Mouse (Mus musculus) duodenum, adult 2 months (tissue): ENCODE data around the gene E4f1. TPM values are rescaled to one million over a fixed set of nuclear protein-coding genes. Genes with fewer than 3 reads are reported as not detected.

ENCODE experiments used
- polyA plus RNA-seq: library from polyadenylated mRNA; depleted of rRNA; stranded (reverse); fragments of >200 nt; gene quantifications from 2 replicates; pipeline ENCODE4 v1.2.3, GENCODE M21; 2012; ENCODE audit warnings: low replicate concordance; rRNA removed

The E4f1 gene
- 48.3 and 49.1 TPM in 2 replicates for polyA plus RNA-seq

DNA sequence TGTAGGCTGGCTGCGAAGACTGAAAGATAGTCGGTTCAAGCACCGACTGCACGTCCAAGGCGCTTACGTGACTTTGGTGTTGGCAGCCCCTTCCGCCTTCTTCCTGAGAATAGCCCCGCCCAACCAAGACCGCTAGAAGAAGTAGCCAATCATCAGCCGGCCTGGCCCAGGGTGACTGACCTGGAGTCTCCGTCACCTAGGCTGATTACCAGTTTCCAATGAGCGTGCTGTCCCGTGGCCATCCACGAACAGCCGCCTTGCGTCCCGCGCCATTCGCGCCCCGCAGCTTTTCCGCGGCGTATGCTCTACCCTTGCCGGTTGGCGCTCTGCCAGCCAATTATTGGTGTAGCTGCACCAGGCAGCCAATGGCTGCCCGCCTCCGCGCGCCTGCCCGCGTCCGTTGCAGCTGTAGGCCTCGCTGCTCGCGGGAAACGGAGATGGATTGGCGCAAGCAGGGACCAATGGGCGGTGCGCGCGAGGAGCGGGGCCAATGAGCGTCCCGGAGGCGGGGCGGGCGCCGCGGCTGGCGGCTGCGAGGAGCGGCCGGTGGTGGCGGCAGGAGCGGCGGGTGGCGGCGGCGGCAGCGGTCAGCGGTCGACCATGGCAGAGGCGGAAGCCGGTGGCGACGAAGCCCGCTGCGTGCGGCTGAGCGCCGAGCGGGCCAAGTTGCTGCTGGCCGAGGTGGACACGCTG is at the start of gene E4f1, which contains the start of gene Pgp:
Gene E4f1, minus strand, starts transcription at position 404 of the 693 bp plus-strand sequence.
Gene Pgp, plus strand, starts transcription at position 483 of the 693 bp plus-strand sequence.

GRCm38 (mm10) chr17:24488186-24488661 is 18.1 kb upstream of the E4f1 start, which contains the start of gene Caskin1:
Caskin1 (plus strand) TSS chr17:24488601.

GRCm38 (mm10) chr17:24478663-24479380 is 8.7 kb upstream of the E4f1 start, which contains the start of gene Mlst8:
Mlst8 (minus strand) TSS chr17:24479078.

DNA sequence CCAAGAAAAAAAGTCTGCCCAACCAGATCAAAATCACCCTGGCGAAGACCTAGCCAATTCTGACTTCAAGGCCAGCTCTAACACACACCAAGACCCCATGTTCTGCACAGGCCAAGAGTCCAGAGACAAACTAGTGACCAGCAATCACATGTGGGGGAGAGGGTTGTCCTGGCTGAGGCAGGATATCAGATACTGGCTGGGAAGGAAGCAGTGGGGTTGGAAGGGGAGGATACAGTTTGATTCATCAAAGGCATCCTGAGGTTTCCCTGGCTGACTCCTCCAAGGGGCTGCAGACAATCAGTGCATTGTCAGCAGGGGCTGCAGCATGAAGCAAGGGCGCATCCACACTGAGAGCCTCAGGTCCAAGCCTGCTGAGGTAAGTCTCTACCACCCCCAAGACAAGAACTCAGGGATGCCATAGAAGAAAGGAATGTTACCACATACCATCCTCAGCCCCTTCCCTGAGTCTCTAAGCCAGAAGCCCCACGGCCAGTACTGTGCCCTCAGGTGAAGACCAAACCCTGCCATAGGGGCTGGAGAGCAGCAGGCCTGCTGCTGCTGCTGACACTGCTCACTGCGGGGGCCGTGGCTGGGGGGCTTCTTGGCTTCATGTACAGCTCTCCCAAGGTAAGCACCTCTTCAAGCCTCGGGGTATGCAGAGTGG is 3.6 kb upstream of the E4f1 start, which contains the start of gene Bricd5:
Gene Bricd5, plus strand, starts transcription at position 273 of the 664 bp plus-strand sequence.

DNA sequence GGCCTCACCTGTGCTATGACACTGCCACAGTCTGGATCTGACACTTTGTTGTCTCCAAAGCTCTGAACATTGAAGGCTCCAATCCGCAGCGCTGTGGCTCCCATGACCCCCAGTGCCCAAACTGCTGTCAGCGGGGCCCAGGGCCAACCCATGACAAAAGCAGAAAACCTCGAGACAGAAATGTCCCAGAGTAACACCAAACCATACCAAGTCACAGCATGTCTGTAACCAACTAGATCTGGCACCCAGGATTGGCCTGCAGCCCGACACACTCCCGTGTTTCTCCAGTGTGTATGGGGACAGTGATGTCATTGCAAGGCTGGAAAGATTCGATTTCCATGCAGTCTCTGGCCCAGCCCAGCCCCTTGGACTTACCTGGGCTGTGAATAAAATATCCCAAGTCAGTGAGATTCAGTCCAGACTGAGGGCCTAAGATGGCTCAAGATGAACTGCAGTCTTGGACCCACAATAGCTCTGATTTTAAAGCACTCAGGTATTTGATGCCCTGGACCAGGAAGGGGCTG is 27.4 kb downstream of the E4f1 start, which contains the start of gene Dnase1l2:
Gene Dnase1l2, minus strand, starts transcription at position 474 of the 524 bp plus-strand sequence.

GRCm38 (mm10) chr17:24426471-24427169 is 43.5 kb downstream of the E4f1 start, which contains the start of gene Eci1:
Eci1 (plus strand) TSS chr17:24426641.

GRCm38 (mm10) chr17:24414230-24414976 is 55.7 kb downstream of the E4f1 start, which contains the start of gene Rnps1:
Rnps1 (plus strand) TSS chr17:24414565.

Other genes with a start within 250 kb of the E4f1 start
- 4.1 and 5.2 TPM in 2 replicates for gene Tedc2, start 249.5 kb downstream of the E4f1 start, polyA plus RNA-seq
- 6.4 and 6.6 TPM in 2 replicates for gene Ccnf, start 218.8 kb downstream of the E4f1 start, polyA plus RNA-seq
- not detected in 2 replicates for gene Abca17, start 119.2 kb downstream of the E4f1 start, polyA plus RNA-seq
- 18.3 and 19.2 TPM in 2 replicates for gene Abca3, start 118.4 kb downstream of the E4f1 start, polyA plus RNA-seq
- 95.7 and 101 TPM in 2 replicates for gene Rnps1, start 55.7 kb downstream of the E4f1 start, polyA plus RNA-seq
- 72.7 and 116 TPM in 2 replicates for gene Eci1, start 43.7 kb downstream of the E4f1 start, polyA plus RNA-seq
- 2.5 and 3.1 TPM in 2 replicates for gene Dnase1l2, start 27.2 kb downstream of the E4f1 start, polyA plus RNA-seq
- 101 and 247 TPM in 2 replicates for gene Pgp, start 79 bp upstream of the E4f1 start, polyA plus RNA-seq
- 3.2 and 4.5 TPM in 2 replicates for gene Bricd5, start 3.6 kb upstream of the E4f1 start, polyA plus RNA-seq
- gene Mlst8, start 8.8 kb upstream of the E4f1 start, polyA plus RNA-seq = 33.9 and 46.6 TPM in 2 replicates
- 0.62 and 1.0 TPM in 2 replicates for gene Caskin1, start 18.3 kb upstream of the E4f1 start, polyA plus RNA-seq
- gene Traf7, start 57.6 kb upstream of the E4f1 start, polyA plus RNA-seq = 119 and 120 TPM in 2 replicates
- gene Rab26, start 63.9 kb upstream of the E4f1 start, polyA plus RNA-seq = 0.20 and 1.8 TPM in 2 replicates
- 21.0 and 30.2 TPM in 2 replicates for gene Pkd1, start 79.5 kb upstream of the E4f1 start, polyA plus RNA-seq
- 72.8 and 85.7 TPM in 2 replicates for gene Tsc2, start 162.3 kb upstream of the E4f1 start, polyA plus RNA-seq
- gene Nthl1, start 162.4 kb upstream of the E4f1 start, polyA plus RNA-seq = 4.7 and 4.9 TPM in 2 replicates
- gene Slc9a3r2, start 180.0 kb upstream of the E4f1 start, polyA plus RNA-seq = 52.1 and 54.9 TPM in 2 replicates
- gene Npw, start 188.1 kb upstream of the E4f1 start, polyA plus RNA-seq = 2.5 TPM in 1 of 2 replicates, not detected in the other
- 59.0 and 79.0 TPM in 2 replicates for gene Zfp598, start 199.4 kb upstream of the E4f1 start, polyA plus RNA-seq
- gene Syngr3, start 219.6 kb upstream of the E4f1 start, polyA plus RNA-seq = 1.7 and 2.1 TPM in 2 replicates
- 30.1 and 63.4 TPM in 2 replicates for gene Gfer, start 225.8 kb upstream of the E4f1 start, polyA plus RNA-seq
- 76.2 and 104 TPM in 2 replicates for gene Noxo1, start 225.9 kb upstream of the E4f1 start, polyA plus RNA-seq
- gene Tbl3, start 237.3 kb upstream of the E4f1 start, polyA plus RNA-seq = 36.0 and 44.8 TPM in 2 replicates
- gene Rnf151, start 247.8 kb upstream of the E4f1 start, polyA plus RNA-seq = 0.34 TPM in 1 of 2 replicates, not detected in the other
- 3,070 and 3,555 TPM in 2 replicates for gene Rps2, start 247.8 kb upstream of the E4f1 start, polyA plus RNA-seq